Mouse (Mus musculus): ENCODE measurements around the gene Fgd4. TPM values are rescaled to one million over a fixed set of nuclear protein-coding genes. Genes with fewer than 3 reads are reported as not detected.

Fgd4 gene
- polyA plus RNA-seq, 1 experiment, result not detected

DNA sequence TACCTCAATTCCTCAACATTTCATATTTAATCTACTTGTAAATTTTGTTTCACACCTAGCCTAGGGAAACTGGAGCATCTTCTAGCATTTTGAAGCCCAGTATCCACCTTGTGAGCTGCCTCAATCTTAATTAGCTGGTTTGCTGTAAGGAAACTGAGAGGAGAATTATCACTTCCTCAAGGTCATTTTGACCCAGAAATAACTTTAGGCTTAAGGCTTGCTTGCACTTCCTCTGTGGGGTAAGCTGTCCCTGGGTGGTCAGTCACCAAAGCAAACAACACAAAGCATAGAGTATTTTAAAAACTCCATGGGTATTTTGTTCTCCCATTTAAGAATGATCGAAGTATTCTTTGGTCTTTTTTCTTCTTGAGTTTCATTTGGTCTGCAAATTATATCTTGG lies 27.2 kb downstream of the Fgd4 start:
- H3K36me3 ChIP-seq (ENCODE audit: control insufficient read depth), result no peaks in the 10 kb centered on the region
- H3K27me3 ChIP-seq (ENCODE audit: control insufficient read depth), result no peaks in the 10 kb centered on the region
- no peak overlapping the region for H3K4me3 ChIP-seq (replicated peaks)
- TF ChIP-seq GATA1 (IDR thresholded peaks at IDR 0.05; ENCODE audit: low read length), result no peak
- no peaks in the 10 kb centered on the region for H3K4me1 ChIP-seq (ENCODE audit: control insufficient read depth)
- no peaks in the 10 kb centered on the region for H3K9me3 ChIP-seq (ENCODE audit: control insufficient read depth, low read length)

DNA sequence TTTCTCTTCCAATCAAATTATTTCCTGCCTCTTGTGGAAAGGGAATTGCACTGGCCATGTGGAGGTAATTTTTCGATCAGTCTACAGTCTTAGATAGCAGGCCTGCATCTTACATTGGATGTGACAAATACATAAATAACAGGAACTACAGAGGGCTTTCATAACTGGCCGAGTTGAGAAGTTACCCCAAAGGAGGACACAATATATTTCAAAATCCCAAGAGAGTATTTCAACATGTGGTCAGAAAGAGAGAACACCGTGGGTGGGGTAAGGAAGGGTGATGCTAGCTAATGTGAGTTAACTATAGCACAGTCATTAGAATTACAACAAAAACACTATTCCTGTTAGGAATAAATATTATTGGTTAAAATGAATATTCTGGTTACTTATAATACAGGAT lies 29.0 kb downstream of the Fgd4 start:
- Histone ChIP-seq H3K36me3 (ENCODE audit: control insufficient read depth) (no peaks in the 10 kb centered on the region), H3K9me3 (ENCODE audit: control insufficient read depth, low read length) (no peaks in the 10 kb centered on the region), H3K4me3 (replicated peaks) (no peak overlapping the region), H3K4me1 (ENCODE audit: control insufficient read depth) (no peaks in the 10 kb centered on the region), H3K27me3 (ENCODE audit: control insufficient read depth) (no peaks in the 10 kb centered on the region)
- TF ChIP-seq GATA1 (IDR thresholded peaks at IDR 0.05; ENCODE audit: low read length) (no peak), TAL1 (IDR thresholded peaks at IDR 0.05; ENCODE audit: low read length) (no peak)

DNA sequence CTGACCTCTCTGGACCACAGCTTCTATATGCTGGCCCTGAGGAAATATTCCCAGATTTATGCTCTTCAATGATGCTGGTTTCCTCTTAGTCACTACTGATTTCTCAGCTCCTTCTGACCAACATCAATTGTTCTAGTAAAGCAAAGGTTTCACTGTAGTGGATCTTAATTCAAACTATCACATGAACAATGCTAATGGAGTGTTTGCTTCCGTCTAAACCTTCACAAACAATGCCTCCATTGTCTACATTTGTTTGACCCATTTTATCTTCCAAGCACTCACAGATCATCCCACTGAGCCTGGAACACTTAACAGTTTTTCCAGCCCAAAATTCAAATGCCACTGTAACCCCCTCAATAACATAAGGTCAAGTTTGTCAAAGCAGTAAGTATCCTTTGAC lies 33.6 kb downstream of the Fgd4 start:
- Histone ChIP-seq H3K36me3 (ENCODE audit: control insufficient read depth) (no peaks in the 10 kb centered on the region), H3K27me3 (ENCODE audit: control insufficient read depth) (no peaks in the 10 kb centered on the region), H3K4me3 (replicated peaks) (no peak overlapping the region), H3K4me1 (ENCODE audit: control insufficient read depth) (no peaks in the 10 kb centered on the region), H3K9me3 (ENCODE audit: control insufficient read depth, low read length) (no peaks in the 10 kb centered on the region)
- TF ChIP-seq TAL1 (IDR thresholded peaks at IDR 0.05; ENCODE audit: low read length) (no peak), GATA1 (IDR thresholded peaks at IDR 0.05; ENCODE audit: low read length) (no peak)

DNA sequence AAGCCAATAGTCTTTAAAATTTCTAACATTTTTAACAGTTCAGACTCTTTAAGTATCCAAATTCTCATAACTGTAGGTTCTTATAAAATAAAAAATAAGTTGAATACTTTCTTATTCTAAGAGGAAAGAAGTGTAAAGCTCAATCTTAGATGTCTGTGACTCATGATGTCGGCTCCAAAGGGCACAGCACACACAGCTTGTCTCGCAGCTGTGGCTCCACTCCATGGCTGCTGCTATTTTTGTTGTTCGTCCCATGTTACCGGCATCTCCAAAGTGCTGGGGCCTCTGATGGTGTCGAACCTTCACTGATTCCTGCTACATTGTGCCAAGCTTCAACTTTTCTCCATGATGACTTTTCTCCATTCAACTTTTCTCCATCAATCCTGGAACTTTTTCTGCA lies 34.1 kb downstream of the Fgd4 start:
- H3K36me3 ChIP-seq (ENCODE audit: control insufficient read depth), result no peaks in the 10 kb centered on the region
- TF ChIP-seq GATA1 (IDR thresholded peaks at IDR 0.05; ENCODE audit: low read length) (no peak), TAL1 (IDR thresholded peaks at IDR 0.05; ENCODE audit: low read length) (no peak)
- no peaks in the 10 kb centered on the region for H3K4me1 ChIP-seq (ENCODE audit: control insufficient read depth)
- no peaks in the 10 kb centered on the region for H3K27me3 ChIP-seq (ENCODE audit: control insufficient read depth)
- H3K4me3 ChIP-seq (replicated peaks), result no peak overlapping the region
- peaks cover 2% of the 10 kb centered on the region; the same call in 1 of the 2 replicates for H3K9me3 ChIP-seq (ENCODE audit: control insufficient read depth, low read length)

DNA sequence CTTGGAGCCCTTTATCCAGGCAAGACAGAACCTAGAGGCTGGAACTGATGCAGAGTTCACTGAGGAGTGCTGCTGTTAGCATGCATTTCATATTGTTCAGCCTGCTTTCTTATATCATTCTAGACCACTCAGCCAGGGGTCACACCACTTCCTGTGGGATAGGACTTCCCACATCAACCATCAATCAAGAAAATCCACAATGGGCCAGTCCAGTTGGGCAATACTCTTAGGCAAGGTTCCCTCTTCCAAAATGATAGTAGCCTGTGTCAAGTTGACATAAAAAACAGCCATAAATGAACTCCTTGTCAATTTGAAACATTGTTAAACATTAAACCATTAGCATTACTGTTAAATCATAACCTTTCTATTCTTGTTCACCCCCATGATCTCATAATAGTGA lies 34.6 kb downstream of the Fgd4 start:
- TF ChIP-seq GATA1 (IDR thresholded peaks at IDR 0.05; ENCODE audit: low read length) (no peak), TAL1 (IDR thresholded peaks at IDR 0.05; ENCODE audit: low read length) (no peak)
- H3K4me1 ChIP-seq (ENCODE audit: control insufficient read depth), result no peaks in the 10 kb centered on the region
- H3K9me3 ChIP-seq (ENCODE audit: control insufficient read depth, low read length), result peaks cover 3% of the 10 kb centered on the region; the same call in 1 of the 2 replicates
- no peak overlapping the region for H3K4me3 ChIP-seq (replicated peaks)
- no peaks in the 10 kb centered on the region for H3K36me3 ChIP-seq (ENCODE audit: control insufficient read depth)
- no peaks in the 10 kb centered on the region for H3K27me3 ChIP-seq (ENCODE audit: control insufficient read depth)

DNA sequence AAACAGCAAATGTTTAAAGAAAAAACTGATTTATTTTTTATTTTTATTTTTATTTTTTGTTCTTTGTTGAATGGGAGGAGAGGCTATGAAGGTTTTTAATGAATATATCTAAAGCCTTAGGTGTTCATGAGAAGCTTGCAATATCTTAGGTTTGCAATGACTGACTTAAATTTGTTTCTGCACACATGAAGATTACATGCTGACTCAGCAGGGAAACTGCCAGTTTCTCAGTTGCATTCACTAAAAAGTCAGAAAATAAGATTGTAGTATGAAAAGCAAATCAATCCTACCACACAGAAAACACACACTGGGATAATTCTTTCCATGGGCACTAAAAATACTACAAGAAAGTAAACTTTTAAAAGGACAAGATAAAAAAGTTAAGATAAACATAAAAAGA lies 39.6 kb downstream of the Fgd4 start:
- peaks cover 3% of the 10 kb centered on the region; the same call in 1 of the 2 replicates for H3K9me3 ChIP-seq (ENCODE audit: control insufficient read depth, low read length)
- no peak overlapping the region for H3K4me3 ChIP-seq (replicated peaks)
- H3K4me1 ChIP-seq (ENCODE audit: control insufficient read depth), result no peaks in the 10 kb centered on the region
- no peaks in the 10 kb centered on the region for H3K27me3 ChIP-seq (ENCODE audit: control insufficient read depth)
- H3K36me3 ChIP-seq (ENCODE audit: control insufficient read depth), result no peaks in the 10 kb centered on the region
- TF ChIP-seq GATA1 (IDR thresholded peaks at IDR 0.05; ENCODE audit: low read length) (no peak), TAL1 (IDR thresholded peaks at IDR 0.05; ENCODE audit: low read length) (no peak)

DNA sequence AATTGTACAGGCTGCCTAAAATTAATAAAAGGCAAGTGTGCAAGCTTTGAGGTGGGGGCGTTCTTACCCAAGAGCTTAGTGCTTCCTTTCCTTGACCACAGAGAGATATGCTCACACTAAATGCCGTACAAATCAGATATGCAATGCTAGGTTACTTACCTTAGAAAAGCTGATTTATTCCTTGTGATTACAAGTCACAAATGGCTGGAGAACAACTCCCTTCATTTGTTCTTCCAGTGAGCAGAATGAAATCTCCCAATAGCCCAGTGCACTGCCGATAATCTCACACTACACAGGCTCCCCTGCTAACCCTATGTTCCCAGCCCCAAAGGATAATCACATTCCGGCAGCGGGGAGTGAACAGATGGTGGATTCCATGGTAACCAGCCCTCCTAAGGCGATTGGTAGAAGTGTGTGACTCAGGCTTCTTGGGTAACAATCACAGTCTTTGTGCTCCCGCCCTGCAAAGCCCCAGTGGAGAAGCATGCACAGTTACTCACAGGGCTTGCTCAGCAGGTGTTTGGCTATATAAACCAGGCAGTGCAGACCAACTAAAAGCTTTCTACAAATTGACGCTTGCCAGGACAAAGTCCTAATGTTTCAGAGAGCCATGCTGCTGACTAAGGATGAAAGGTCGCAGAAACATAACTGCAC lies 40.3 kb downstream of the Fgd4 start:
- Histone ChIP-seq H3K27me3 (ENCODE audit: control insufficient read depth) (no peaks in the 10 kb centered on the region), H3K4me3 (replicated peaks) (no peak overlapping the region), H3K4me1 (ENCODE audit: control insufficient read depth) (no peaks in the 10 kb centered on the region)

DNA sequence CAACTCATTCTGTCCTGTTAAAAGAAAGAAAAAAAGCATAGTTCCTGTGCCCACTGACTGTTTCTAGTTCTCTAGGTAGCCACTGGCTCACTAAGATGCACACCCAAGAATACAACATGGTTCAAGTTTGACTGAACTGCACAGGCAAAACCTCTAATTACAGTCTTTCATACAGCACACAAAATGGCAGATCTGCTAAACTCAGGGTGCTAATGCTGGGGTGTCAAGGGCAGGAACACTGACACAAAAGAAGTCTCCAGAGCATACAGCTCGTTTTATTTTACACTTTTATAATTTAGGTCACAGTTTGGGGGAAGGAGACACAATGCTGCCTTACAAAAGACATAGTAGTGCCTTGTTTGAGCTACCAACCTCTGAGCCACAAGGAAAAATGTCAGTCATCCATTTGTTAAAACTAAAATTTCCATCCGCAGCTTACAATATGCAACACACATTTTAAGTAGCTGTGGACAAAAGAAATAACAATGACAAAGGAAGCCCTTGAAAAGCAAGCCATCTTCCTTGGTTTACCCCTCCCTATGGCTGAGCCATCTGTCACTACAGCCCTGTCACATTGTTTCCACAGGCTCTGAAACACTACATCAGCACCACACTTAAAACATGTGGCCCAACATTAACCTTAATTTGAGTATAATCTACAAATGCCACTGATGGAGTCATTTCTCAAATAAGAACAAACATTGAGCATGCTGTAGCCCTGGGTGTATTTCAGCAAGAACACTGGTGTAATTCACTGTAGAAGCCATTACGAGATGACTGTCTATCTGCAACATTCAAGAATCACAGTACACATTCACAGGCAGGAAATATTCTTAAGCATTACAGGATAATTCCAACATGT lies 41.1 kb downstream of the Fgd4 start:
- H3K9me3 ChIP-seq (ENCODE audit: control insufficient read depth, low read length), result peaks cover 3% of the 10 kb centered on the region; the same call in 1 of the 2 replicates
- H3K4me3 ChIP-seq (replicated peaks), result no peak overlapping the region

More for the DNA sequence above, 40.3 kb downstream of the Fgd4 start:
- no peaks in the 10 kb centered on the region for H3K36me3 ChIP-seq (ENCODE audit: control insufficient read depth)
- H3K9me3 ChIP-seq (ENCODE audit: control insufficient read depth, low read length), result peaks cover 3% of the 10 kb centered on the region; the same call in 1 of the 2 replicates
- no peak for TF ChIP-seq TAL1 (IDR thresholded peaks at IDR 0.05; ENCODE audit: low read length)
- TF ChIP-seq GATA1 (IDR thresholded peaks at IDR 0.05; ENCODE audit: low read length), result no peak

DNA sequence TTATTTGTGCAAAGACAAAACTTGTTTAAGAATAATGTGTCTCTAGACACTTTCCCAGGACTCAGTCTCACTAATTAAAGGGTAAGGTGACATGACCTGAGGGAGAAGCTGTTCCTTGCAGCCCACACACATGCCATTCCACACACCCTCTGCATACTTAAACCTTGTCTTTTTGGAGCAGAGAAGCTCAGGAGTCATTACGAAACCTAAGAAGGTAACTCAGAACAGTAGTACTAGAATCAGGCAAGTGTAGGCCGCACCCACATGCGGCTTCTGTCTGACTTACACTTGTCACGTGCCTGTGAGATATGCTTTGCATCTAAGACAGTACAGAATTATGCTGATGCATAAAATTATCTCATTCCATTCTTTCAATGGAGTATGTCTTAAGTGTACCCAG lies 42.6 kb downstream of the Fgd4 start:
- Histone ChIP-seq H3K36me3 (ENCODE audit: control insufficient read depth) (no peaks in the 10 kb centered on the region), H3K9me3 (ENCODE audit: control insufficient read depth, low read length) (peaks cover 3% of the 10 kb centered on the region; the same call in 1 of the 2 replicates), H3K27me3 (ENCODE audit: control insufficient read depth) (no peaks in the 10 kb centered on the region)

More for the DNA sequence above, 41.1 kb downstream of the Fgd4 start:
- Histone ChIP-seq H3K4me1 (ENCODE audit: control insufficient read depth) (no peaks in the 10 kb centered on the region), H3K27me3 (ENCODE audit: control insufficient read depth) (no peaks in the 10 kb centered on the region), H3K36me3 (ENCODE audit: control insufficient read depth) (no peaks in the 10 kb centered on the region)
- TF ChIP-seq TAL1 (IDR thresholded peaks at IDR 0.05; ENCODE audit: low read length), result no peak
- TF ChIP-seq GATA1 (IDR thresholded peaks at IDR 0.05; ENCODE audit: low read length), result no peak

More for the DNA sequence above, 42.6 kb downstream of the Fgd4 start:
- no peak for TF ChIP-seq TAL1 (IDR thresholded peaks at IDR 0.05; ENCODE audit: low read length)
- no peak for TF ChIP-seq GATA1 (IDR thresholded peaks at IDR 0.05; ENCODE audit: low read length)
- Histone ChIP-seq H3K4me3 (replicated peaks) (no peak overlapping the region), H3K4me1 (ENCODE audit: control insufficient read depth) (no peaks in the 10 kb centered on the region)
